10 mouse cellular contexts compared by ENCODE assay signal in genomic region chr11:57445237-57445962, GRCm38 (mm10).
DNase-seq lines count a peak whose midpoint lies in the region; ATAC-seq and TF ChIP-seq lines count a peak whose summit lies in the region.
"Had no signal": no experiment of that assay in that cellular context is flagged by ENCODE, and none has a peak within 500 bp of the region (broad histone marks: within the 10 kb centered on the region; RNA-seq: fewer than 3 reads in every experiment).

No protein-coding gene starts in this region.

- intact Hi-C loops in heart, adult 2 months (cut with DNase I) = no loop called here

- TF ChIP-seq CTCF in heart, adult 2 months (IDR thresholded peaks at IDR 0.05) = no peak

- TF ChIP-seq POLR2A in heart, adult 2 months (IDR thresholded peaks at IDR 0.05; ENCODE audit: insufficient read depth, low read depth, low read length) = peak; percentile 66

- TF ChIP-seq EP300 in heart, adult 2 months (IDR thresholded peaks at IDR 0.05; ENCODE audit: insufficient read depth, low read depth, low read length) = peak; percentile 98

- H3K79me2 ChIP-seq in heart, adult 2 months (replicated peaks; ENCODE audit: control insufficient read depth, insufficient read depth, low read length) = no peaks in the 10 kb centered on the region

- DNase-seq in heart, adult 2 months = peak in 1 of 2 experiments; percentile 34
- no peak for DNase-seq in heart, postnatal 4 days
- DNase-seq in A20 (ENCODE audit: low read depth, low spot score) = peak; percentile 40
- DNase-seq in lung, postnatal 25 days (ENCODE audit: low spot score) = peak; percentile 52
- DNase-seq in limb, embryonic 10.5 days (ENCODE audit: low spot score) = no peak
- DNase-seq in cerebellum, postnatal 36 days = no peak
- DNase-seq: right cerebral cortex, postnatal 14 days had no signal

- no peak overlapping the region for H3K4me3 ChIP-seq in heart, adult 2 months
- no peak overlapping the region for H3K4me3 ChIP-seq in heart, embryonic 14.5 days (ENCODE audit: control insufficient read depth in 1 of 2, insufficient read depth in 1 of 2, low read depth in 1 of 2, low read length in 2 of 2)
- no peak overlapping the region for H3K4me3 ChIP-seq in limb, embryonic 10.5 days
- H3K4me3 ChIP-seq in kidney, embryonic 16.5 days (ENCODE audit: low read length) = no peak overlapping the region
- H3K4me3 ChIP-seq: embryonic facial prominence, embryonic 13.5 days had no signal

- H3K4me1 ChIP-seq in heart, adult 2 months (ENCODE audit: control insufficient read depth, insufficient read depth, low read length) = no peaks in the 10 kb centered on the region; the same call in 1 of the 2 replicates
- no peaks in the 10 kb centered on the region for H3K4me1 ChIP-seq in heart, embryonic 14.5 days (ENCODE audit: control insufficient read depth in 2 of 2, insufficient read depth in 2 of 2, low read length in 2 of 2)
- H3K4me1 ChIP-seq in limb, embryonic 10.5 days = no peaks in the 10 kb centered on the region
- no peaks in the 10 kb centered on the region for H3K4me1 ChIP-seq in kidney, embryonic 16.5 days (ENCODE audit: insufficient read depth, low read length)
- H3K4me1 ChIP-seq: embryonic facial prominence, embryonic 13.5 days had no signal

- no peak for ATAC-seq in heart, embryonic 14.5 days (ENCODE audit: insufficient number of reproducible peaks, insufficient read depth, low FRiP score, low read depth)
- no peak for ATAC-seq in kidney, embryonic 16.5 days (ENCODE audit: low FRiP score, low TSS enrichment)

- 31% methylated on average over 6 of the region's 6 CpGs for WGBS in heart, adult 2 months
- 52% methylated on average over 6 of the region's 6 CpGs for WGBS in heart, embryonic 14.5 days
- 73% methylated on average over 6 of the region's 6 CpGs for WGBS in limb, embryonic 10.5 days
- WGBS in kidney, embryonic 16.5 days = 53% methylated on average over 6 of the region's 6 CpGs

- H3K9me3 ChIP-seq in heart, embryonic 14.5 days (ENCODE audit: control insufficient read depth, low read length) = no peaks in the 10 kb centered on the region
- H3K9me3 ChIP-seq in limb, embryonic 10.5 days (replicated peaks) = no peaks in the 10 kb centered on the region
- H3K9me3 ChIP-seq in kidney, embryonic 16.5 days (ENCODE audit: low read length) = no peaks in the 10 kb centered on the region
- H3K9me3 ChIP-seq: embryonic facial prominence, embryonic 13.5 days had no signal

- H3K27ac ChIP-seq in heart, adult 2 months = peak overlapping the region; percentile 83
- peak overlapping the region; percentile 28 to 43; a peak in 3 of 4 replicates for H3K27ac ChIP-seq in heart, embryonic 14.5 days (replicated peaks in 1 of 2; ENCODE audit: control insufficient read depth in 1 of 2, insufficient read depth in 1 of 2, low read depth in 2 of 2, low read length in 2 of 2)
- no peak overlapping the region for H3K27ac ChIP-seq in limb, embryonic 10.5 days
- no peak overlapping the region for H3K27ac ChIP-seq in kidney, embryonic 16.5 days (ENCODE audit: low read length)
- H3K27ac ChIP-seq: embryonic facial prominence, embryonic 13.5 days had no signal

- H3K27me3 ChIP-seq in heart, adult 2 months (ENCODE audit: control insufficient read depth, insufficient read depth, low read length) = no peaks in the 10 kb centered on the region
- no peaks in the 10 kb centered on the region for H3K27me3 ChIP-seq in heart, embryonic 14.5 days (ENCODE audit: control insufficient read depth, insufficient read depth, low read length)
- H3K27me3 ChIP-seq in limb, embryonic 10.5 days (ENCODE audit: low read depth, poor library complexity, severe bottlenecking) = no peaks in the 10 kb centered on the region
- H3K27me3 ChIP-seq in kidney, embryonic 16.5 days (ENCODE audit: insufficient read depth, low read length) = no peaks in the 10 kb centered on the region
- H3K27me3 ChIP-seq: embryonic facial prominence, embryonic 13.5 days had no signal

- H3K36me3 ChIP-seq in heart, adult 2 months (ENCODE audit: control insufficient read depth, insufficient read depth, low read length) = no peaks in the 10 kb centered on the region
- no peaks in the 10 kb centered on the region for H3K36me3 ChIP-seq in heart, embryonic 14.5 days (ENCODE audit: control insufficient read depth, insufficient read depth, low read length)
- no peaks in the 10 kb centered on the region for H3K36me3 ChIP-seq in limb, embryonic 10.5 days
- no peaks in the 10 kb centered on the region for H3K36me3 ChIP-seq in kidney, embryonic 16.5 days (ENCODE audit: insufficient read depth, low read length)
- H3K36me3 ChIP-seq: embryonic facial prominence, embryonic 13.5 days had no signal

- no peak overlapping the region for H3K4me2 ChIP-seq in heart, embryonic 14.5 days (ENCODE audit: low read length)
- H3K4me2 ChIP-seq in kidney, embryonic 16.5 days (replicated peaks; ENCODE audit: low read depth, low read length) = no peak overlapping the region
- H3K4me2 ChIP-seq: embryonic facial prominence, embryonic 13.5 days had no signal

- no peak overlapping the region for H3K9ac ChIP-seq in heart, adult 2 months (ENCODE audit: low read depth, low read length)
- no peak overlapping the region for H3K9ac ChIP-seq in heart, embryonic 14.5 days (ENCODE audit: low read length)
- no peak overlapping the region for H3K9ac ChIP-seq in kidney, embryonic 16.5 days (replicated peaks; ENCODE audit: low read length)
- H3K9ac ChIP-seq: embryonic facial prominence, embryonic 13.5 days had no signal

Comparison
In these comparisons a context has a peak if more than half of its experiments do, and no peak if none do; other contexts are left out.
1. DNase-seq: peak in A20 (single experiment) and lung, postnatal 25 days (single experiment); none in heart, postnatal 4 days (single experiment), limb, embryonic 10.5 days (single experiment) and cerebellum, postnatal 36 days (0 of 2).
2. H3K27ac ChIP-seq: peak in heart, adult 2 months (single experiment) and heart, embryonic 14.5 days (2 of 2); none in limb, embryonic 10.5 days (single experiment) and kidney, embryonic 16.5 days (single experiment).